Mouse (Mus musculus) spleen, adult 2 months (tissue): Measurements from ENCODE around the gene Lclat1. TPM values are rescaled to one million over a fixed set of nuclear protein-coding genes. Genes with fewer than 3 reads are reported as not detected.

Experiments used
- DNase-seq, 2 experiments: peaks; one replicate each; pipeline versions ENCODE4 v3.0.0 to v3.0.0-alpha.2; 2012 to 2021; ENCODE audit warnings: low spot score in 2 of 2, low read depth in 1 of 2
- H3K27ac ChIP-seq: fragments of 200-500 bp; 2 replicates; pipeline ENCODE4 v1.5.1; 2012; ENCODE audit warnings: low read length, inconsistent platforms; ENCODE audit not compliant: insufficient read depth
- H3K27me3 ChIP-seq: fragments of 200-500 bp; 2 replicates; pipeline ENCODE4 v1.6.1; 2012; ENCODE audit warnings: mild to moderate bottlenecking, moderate library complexity, low read length, inconsistent platforms; ENCODE audit not compliant: control insufficient read depth, insufficient read depth
- H3K36me3 ChIP-seq: fragments of 200-500 bp; 2 replicates; pipeline ENCODE4 v1.6.1; 2012; ENCODE audit warnings: mild to moderate bottlenecking, low read length, inconsistent platforms; ENCODE audit not compliant: control insufficient read depth, insufficient read depth
- H3K4me1 ChIP-seq: fragments of 200-500 bp; 2 replicates; pipeline ENCODE4 v1.6.1; 2011; ENCODE audit warnings: inconsistent platforms; ENCODE audit not compliant: control insufficient read depth, insufficient read depth, insufficient read length
- H3K4me3 ChIP-seq: fragments of 200-500 bp; 2 replicates; pipeline ENCODE4 v1.5.1; 2011; ENCODE audit warnings: mild to moderate bottlenecking, inconsistent platforms; ENCODE audit not compliant: insufficient read depth, insufficient read length; ENCODE audit errors: extremely low read depth
- CTCF ChIP-seq: fragments of 200-500 bp; IDR thresholded peaks from 2 replicates; pipeline ENCODE4 v1.5.1; 2011; ENCODE audit warnings: mild to moderate bottlenecking, inconsistent platforms; ENCODE audit not compliant: insufficient read depth, insufficient read length, insufficient replicate concordance; ENCODE audit errors: extremely low read depth
- POLR2A ChIP-seq: fragments of 200-500 bp; IDR thresholded peaks from 2 replicates; pipeline ENCODE4 v1.6.1; 2011; ENCODE audit warnings: low read depth, low read length, inconsistent platforms
- WGBS: fragments of 180-500 bp; shearing (Covaris S2); methylation state at CpG from one replicate; pipeline ENCODE4 v1.1.7; 2018; 5-methylcytosine and 5-hydroxymethylcytosine counted together
- polyA plus RNA-seq: library from polyadenylated mRNA; depleted of rRNA; stranded (reverse); fragments of >200 nt; gene quantifications from 2 replicates; pipeline ENCODE4 v1.2.3, GENCODE M21; 2012

Lclat1 gene
- polyA plus RNA-seq, 1 experiment, result 6.8 TPM

- no peak for DNase-seq
- Histone ChIP-seq H3K4me3 (no peak overlapping the region), H3K4me1 (no peaks in the 10 kb centered on the region; the same call in 1 of the 2 replicates), H3K27me3 (no peaks in the 10 kb centered on the region), H3K27ac (no peak overlapping the region; the same call in 1 of the 2 replicates), H3K36me3 (no peaks in the 10 kb centered on the region)
- TF ChIP-seq CTCF (no peak), POLR2A (no peak)
- WGBS, result 81% methylated on average over 9 of the region's 9 CpGs
Measured at GRCm38 (mm10) chr17:73066387-73067169, 41.2 kb upstream of the Lclat1 start.

GRCm38 (mm10) chr17:73067423-73067822 lies 40.4 kb upstream of the Lclat1 start:
- no peak for TF ChIP-seq CTCF
- TF ChIP-seq POLR2A, result no peak
- H3K27me3 ChIP-seq, result no peaks in the 10 kb centered on the region
- H3K4me1 ChIP-seq, result no peaks in the 10 kb centered on the region; the same call in 1 of the 2 replicates
- H3K27ac ChIP-seq, result peak overlapping the region; percentile 43; the same call in 1 of the 2 replicates
- 24% methylated on average over 11 of the region's 11 CpGs for WGBS
- no peak for DNase-seq
- no peak overlapping the region for H3K4me3 ChIP-seq
- H3K36me3 ChIP-seq, result no peaks in the 10 kb centered on the region

GRCm38 (mm10) chr17:73068321-73068992 lies 39.3 kb upstream of the Lclat1 start:
- no peaks in the 10 kb centered on the region for H3K36me3 ChIP-seq
- H3K27ac ChIP-seq, result no peak overlapping the region
- no peaks in the 10 kb centered on the region for H3K27me3 ChIP-seq
- TF ChIP-seq CTCF (no peak), POLR2A (no peak)
- H3K4me3 ChIP-seq, result no peak overlapping the region
- no peak for DNase-seq
- 64% methylated on average over 10 of the region's 10 CpGs for WGBS
- H3K4me1 ChIP-seq, result no peaks in the 10 kb centered on the region; the same call in 1 of the 2 replicates

GRCm38 (mm10) chr17:73070466-73070865 lies 37.3 kb upstream of the Lclat1 start:
- DNase-seq, result no peak
- WGBS, result 80% methylated on average over 2 of the region's 2 CpGs
- Histone ChIP-seq H3K4me3 (no peak overlapping the region), H3K4me1 (no peaks in the 10 kb centered on the region; the same call in 1 of the 2 replicates), H3K36me3 (no peaks in the 10 kb centered on the region), H3K27me3 (no peaks in the 10 kb centered on the region), H3K27ac (no peak overlapping the region)
- no peak for TF ChIP-seq CTCF
- no peak for TF ChIP-seq POLR2A

- no peak overlapping the region for H3K4me3 ChIP-seq
- H3K27ac ChIP-seq, result no peak overlapping the region
- H3K4me1 ChIP-seq, result no peaks in the 10 kb centered on the region; the same call in 1 of the 2 replicates
- TF ChIP-seq POLR2A, result no peak
- no peak for TF ChIP-seq CTCF
- no peaks in the 10 kb centered on the region for H3K36me3 ChIP-seq
- WGBS, result 86% methylated on average over 5 of the region's 5 CpGs
- H3K27me3 ChIP-seq, result no peaks in the 10 kb centered on the region
- no peak for DNase-seq
Measured at GRCm38 (mm10) chr17:73071725-73072263, 36.0 kb upstream of the Lclat1 start.

- Histone ChIP-seq H3K36me3 (no peaks in the 10 kb centered on the region), H3K27me3 (no peaks in the 10 kb centered on the region), H3K4me3 (no peak overlapping the region), H3K4me1 (no peaks in the 10 kb centered on the region; the same call in 1 of the 2 replicates), H3K27ac (no peak overlapping the region)
- TF ChIP-seq POLR2A (no peak), CTCF (no peak)
- no peak for DNase-seq
- WGBS, result 84% methylated on average over 8 of the region's 8 CpGs
Measured at GRCm38 (mm10) chr17:73072286-73072685, 35.5 kb upstream of the Lclat1 start.
